Mouse (Mus musculus): ENCODE data around the gene Armc8. TPM values are rescaled to one million over a fixed set of nuclear protein-coding genes. Genes with fewer than 3 reads are reported as not detected.

Armc8 gene
- 15.8 TPM for polyA plus RNA-seq (2014; fragmentation: Illumina TruSeq; extraction: RNeasy Lipid Tissue Mini Kit (QIAGEN cat#74804); ENCODE audit: low read depth, low replicate concordance)

DNA sequence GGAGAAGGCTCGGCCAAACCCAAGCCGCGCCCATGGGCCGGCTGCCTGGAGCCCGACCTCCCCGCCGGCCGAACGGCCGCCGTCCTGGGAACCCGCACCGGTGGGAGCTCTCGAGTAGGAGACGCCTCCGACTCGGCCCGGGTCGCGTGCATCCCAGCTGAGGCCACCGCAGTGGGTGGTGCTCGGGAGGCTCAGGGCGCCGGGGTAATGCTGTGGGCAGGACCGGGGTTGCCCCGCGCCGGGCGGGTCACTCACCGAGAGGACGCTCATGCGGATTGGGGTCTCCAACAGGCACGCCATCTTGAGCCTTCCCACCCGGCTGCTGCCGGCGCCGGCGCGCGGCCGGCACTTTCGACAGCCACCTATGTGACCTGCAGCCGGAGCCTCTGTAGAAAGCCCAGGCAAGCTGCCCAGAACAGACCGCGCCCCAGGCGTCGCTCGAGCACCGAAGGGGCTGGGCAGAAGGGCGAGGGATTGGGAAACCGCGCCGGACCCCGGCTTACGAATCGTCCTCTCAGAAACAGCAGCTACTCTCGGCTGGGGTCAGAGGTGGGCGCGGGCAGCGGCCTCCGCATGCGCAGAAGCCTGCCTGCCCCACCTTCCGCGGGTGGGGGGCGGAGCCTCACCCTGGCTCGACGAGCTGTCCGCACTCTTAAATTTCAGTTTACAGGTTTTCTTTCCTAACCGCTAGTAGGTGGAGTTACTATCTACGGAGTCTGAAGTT, at the start of gene Armc8:
TSS of gene Armc8 (minus strand) at position 553 of the 724 bp plus-strand sequence.

DNA sequence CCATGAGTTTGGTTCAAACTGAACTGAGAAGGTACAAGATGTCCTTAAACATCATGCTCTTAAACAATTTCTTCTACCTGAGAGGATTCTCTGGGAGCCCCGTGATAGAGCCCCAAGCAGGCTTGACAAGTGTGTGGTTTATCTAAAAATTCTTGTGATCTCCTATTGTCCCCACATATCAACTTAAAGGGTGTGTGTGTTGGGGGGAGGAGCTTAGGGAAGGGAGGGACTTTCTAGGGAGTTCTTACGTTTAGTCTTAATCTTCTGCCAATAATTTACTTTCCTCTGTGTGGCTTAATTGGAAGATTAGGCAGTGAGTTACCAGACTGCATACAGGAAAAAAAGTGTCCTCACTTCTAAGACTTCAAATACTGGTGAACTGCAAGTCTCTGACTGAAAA, 43.5 kb upstream of the Armc8 start, which contains the start of gene A4gnt:
TSS of gene A4gnt (plus strand) at position 301 of the 400 bp plus-strand sequence.

DNA sequence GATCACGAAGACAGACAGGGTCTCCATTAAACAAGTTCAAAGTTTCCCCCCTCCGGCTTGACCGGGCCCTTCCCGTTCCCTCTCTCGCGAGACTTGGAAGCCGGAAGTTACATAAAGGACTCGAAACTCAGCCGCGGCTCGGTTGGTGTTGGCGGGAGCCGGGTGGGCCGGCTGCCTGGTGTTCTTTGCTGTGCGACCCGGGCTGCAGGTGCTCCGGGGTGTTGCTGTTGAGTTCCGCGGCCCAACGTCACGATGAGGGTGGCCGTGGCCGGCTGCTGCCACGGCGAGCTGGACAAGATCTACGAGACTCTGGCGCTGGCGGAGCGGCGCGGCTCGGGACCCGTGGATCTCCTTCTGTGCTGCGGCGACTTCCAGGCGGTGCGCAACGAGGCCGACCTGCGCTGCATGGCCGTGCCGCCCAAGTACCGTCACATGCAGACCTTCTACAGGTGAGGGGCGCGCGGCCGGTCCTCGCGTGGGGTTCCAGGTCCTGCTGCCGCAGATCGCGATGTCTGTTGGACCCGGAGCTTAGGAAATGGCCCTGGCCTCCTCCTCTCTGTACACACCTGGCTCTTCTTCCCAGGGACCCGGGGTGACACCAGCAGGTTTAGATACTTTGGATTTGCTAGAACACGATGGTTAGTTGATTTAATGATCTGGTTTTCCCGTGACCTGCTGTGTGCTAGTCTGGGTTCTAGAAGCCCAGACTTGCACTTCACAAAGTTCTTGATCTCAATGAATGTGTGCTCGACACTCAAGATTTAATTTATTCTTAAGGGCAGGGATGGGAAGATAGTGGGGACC, 7.2 kb upstream of the Armc8 start, which contains the start of gene Dbr1:
TSS of gene Dbr1 (plus strand) at position 123 of the 804 bp plus-strand sequence.

DNA sequence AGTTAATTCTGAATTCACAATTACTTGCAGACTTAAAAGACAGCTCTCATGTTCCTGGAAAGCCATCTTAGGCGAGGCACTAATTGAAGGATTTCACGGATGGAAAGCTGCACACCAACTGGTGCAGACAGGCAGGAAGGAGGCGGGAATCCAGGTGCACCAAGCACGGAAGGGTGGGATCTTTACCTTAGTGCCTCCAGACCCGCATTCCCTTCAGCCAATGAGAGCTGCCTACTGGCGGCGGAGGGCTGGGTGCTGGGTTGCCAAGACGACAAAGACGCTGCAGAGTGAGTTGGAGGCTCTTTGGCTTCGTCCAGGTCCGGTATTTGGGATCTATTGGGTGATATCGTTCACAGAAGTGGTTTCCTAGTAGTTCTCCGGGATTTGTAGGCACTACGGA, 117.5 kb downstream of the Armc8 start, which contains the start of gene Nme9:
TSS of gene Nme9 (plus strand) at position 315 of the 400 bp plus-strand sequence.

GRCm38 (mm10) chr9:99437031-99437764, 131.5 kb downstream of the Armc8 start, which contains the start of gene Mras:
Mras (minus strand) TSS chr9:99437381.

Other genes with a start within 250 kb of the Armc8 start
- gene Esyt3, start 210.3 kb downstream of the Armc8 start, polyA plus RNA-seq (2014; fragmentation: Illumina TruSeq; extraction: RNeasy Lipid Tissue Mini Kit (QIAGEN cat#74804); ENCODE audit: low read depth, low replicate concordance), result 14.6 TPM
- gene Mras, start 131.5 kb downstream of the Armc8 start, polyA plus RNA-seq (2014; fragmentation: Illumina TruSeq; extraction: RNeasy Lipid Tissue Mini Kit (QIAGEN cat#74804); ENCODE audit: low read depth, low replicate concordance), result 18.5 TPM
- 4.7 TPM for gene Nme9, start 117.4 kb downstream of the Armc8 start, polyA plus RNA-seq (2014; fragmentation: Illumina TruSeq; extraction: RNeasy Lipid Tissue Mini Kit (QIAGEN cat#74804); ENCODE audit: low read depth, low replicate concordance)
- gene Dbr1, start 6.9 kb upstream of the Armc8 start, polyA plus RNA-seq (2014; fragmentation: Illumina TruSeq; extraction: RNeasy Lipid Tissue Mini Kit (QIAGEN cat#74804); ENCODE audit: low read depth, low replicate concordance), result 9.4 TPM
- gene A4gnt, start 43.6 kb upstream of the Armc8 start, polyA plus RNA-seq (2014; fragmentation: Illumina TruSeq; extraction: RNeasy Lipid Tissue Mini Kit (QIAGEN cat#74804); ENCODE audit: low read depth, low replicate concordance), result not detected
- 5.3 TPM for gene Dzip1l, start 60.6 kb upstream of the Armc8 start, polyA plus RNA-seq (2014; fragmentation: Illumina TruSeq; extraction: RNeasy Lipid Tissue Mini Kit (QIAGEN cat#74804); ENCODE audit: low read depth, low replicate concordance)
- not detected for gene Cldn18, start 148.4 kb upstream of the Armc8 start, polyA plus RNA-seq (2014; fragmentation: Illumina TruSeq; extraction: RNeasy Lipid Tissue Mini Kit (QIAGEN cat#74804); ENCODE audit: low read depth, low replicate concordance)

Measured in adipose tissue, adult 10 weeks (tissue).